Mouse (Mus musculus): ENCODE data around the gene Gbp2. TPM values are rescaled to one million over a fixed set of nuclear protein-coding genes. Genes with fewer than 3 reads are reported as not detected.
A peak's percentile ranks its signal among the peaks of the same experiment; 100 is the strongest.
"Not testable (repeated sequence)": the region's sequence is repeated elsewhere in the genome, so short reads cannot be mapped to it uniquely, and the experiment has no call there.

Gene Gbp2
- polyA plus RNA-seq, 1 experiment from 2014 or later, result 2.0 TPM

DNA sequence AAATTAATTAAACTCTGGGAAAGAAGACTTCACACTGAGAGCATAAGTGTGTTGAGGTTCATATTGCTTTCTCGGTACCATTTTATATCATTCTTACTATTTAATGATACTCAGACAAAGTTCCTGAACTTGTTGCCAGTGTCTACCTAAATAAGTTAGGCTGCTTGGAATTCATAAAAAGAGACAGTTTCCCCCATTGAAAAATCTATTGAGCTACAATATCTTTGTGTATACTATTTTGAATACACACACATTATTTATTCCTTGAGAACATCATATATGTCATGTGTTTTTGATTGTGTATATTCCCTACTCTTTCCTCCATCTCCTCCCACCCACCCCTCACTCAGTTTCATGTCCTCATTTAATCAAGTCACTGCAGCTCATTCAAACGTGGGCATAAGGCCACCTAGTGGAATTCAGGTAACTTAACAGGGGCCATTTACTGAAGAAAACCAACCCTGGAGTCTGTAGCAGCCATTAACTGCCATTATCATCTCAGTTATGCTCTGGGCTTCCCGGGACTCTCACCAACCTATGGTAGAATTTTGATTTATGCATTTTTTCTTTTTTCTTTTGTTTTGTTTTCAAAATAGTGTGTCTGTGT is 657 bp downstream of the Gbp2 start:
- 0 out of 2 replicates have a peak, but pooled peaks cover 5% of the 10 kb centered on the region for H3K4me1 ChIP-seq (replicated peaks; ENCODE audit: insufficient read depth, low read length)
- peak overlapping the region; percentile 24; the same call in 1 of the 2 replicates for H3K4me3 ChIP-seq (replicated peaks; ENCODE audit: low read depth, low read length)
- no peak for ATAC-seq (replicated peaks; ENCODE audit: low FRiP score, low read depth)
- peak; percentile 57; the same call in 1 of the 2 replicates for TF ChIP-seq CTCF (IDR thresholded peaks at IDR 0.05; ENCODE audit: low read depth)
- H3K36me3 ChIP-seq (ENCODE audit: insufficient read depth, low read length), result no peaks in the 10 kb centered on the region
- no peak overlapping the region for H3K9ac ChIP-seq (ENCODE audit: low read depth, low read length)
- H3K9me3 ChIP-seq (replicated peaks; ENCODE audit: low read length), result no peaks in the 10 kb centered on the region
- peak overlapping the region; percentile 25 for H3K27ac ChIP-seq
- DNase-seq (ENCODE audit: low spot score), result peak; percentile 50
- 46% methylated on average over 3 of the region's 3 CpGs for WGBS
- H3K4me2 ChIP-seq (ENCODE audit: low read length), result peak overlapping the region; percentile 51
- H3K27me3 ChIP-seq (ENCODE audit: insufficient read depth, low read length), result no peaks in the 10 kb centered on the region

- peak; percentile 66 for DNase-seq (ENCODE audit: low spot score)
- Histone ChIP-seq H3K4me2 (ENCODE audit: low read length) (no peak overlapping the region), H3K9ac (ENCODE audit: low read depth, low read length) (no peak overlapping the region), H3K4me1 (replicated peaks; ENCODE audit: insufficient read depth, low read length) (no peaks in the 10 kb centered on the region), H3K9me3 (replicated peaks; ENCODE audit: low read length) (no peaks in the 10 kb centered on the region), H3K4me3 (replicated peaks; ENCODE audit: low read depth, low read length) (no peak overlapping the region), H3K36me3 (ENCODE audit: insufficient read depth, low read length) (no peaks in the 10 kb centered on the region), H3K27me3 (ENCODE audit: insufficient read depth, low read length) (no peaks in the 10 kb centered on the region), H3K27ac (no peak overlapping the region)
- no peak for ATAC-seq (replicated peaks; ENCODE audit: low FRiP score, low read depth)
- TF ChIP-seq CTCF (IDR thresholded peaks at IDR 0.05; ENCODE audit: low read depth), result no peak
- WGBS, result 39% methylated on average over 8 of the region's 8 CpGs
Observed at GRCm38 (mm10) chr3:142630385-142630784, 10.0 kb downstream of the Gbp2 start.

DNA sequence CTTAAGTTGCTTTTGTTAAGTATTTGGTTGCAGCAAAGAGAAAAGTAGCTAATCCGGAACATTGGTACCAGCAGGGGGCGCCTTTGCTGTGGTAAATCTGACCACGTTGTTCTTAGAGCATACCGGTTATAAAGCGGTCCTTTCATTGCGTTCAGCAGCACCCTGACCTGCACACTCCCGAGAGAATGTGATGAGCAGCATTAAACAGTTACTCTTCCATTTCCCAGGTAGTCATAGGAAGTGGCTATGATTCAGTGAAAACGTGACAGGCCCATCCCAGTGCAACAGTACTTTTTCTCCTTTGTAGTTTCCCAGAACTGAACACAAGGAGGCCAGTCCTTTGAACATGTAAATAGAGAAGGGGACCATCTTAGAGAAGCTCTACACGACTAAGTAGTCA is 19.8 kb downstream of the Gbp2 start:
- H3K4me1 ChIP-seq (replicated peaks; ENCODE audit: insufficient read depth, low read length), result no peaks in the 10 kb centered on the region
- no peak overlapping the region; the same call in 1 of the 2 replicates for H3K4me2 ChIP-seq (ENCODE audit: low read length)
- H3K36me3 ChIP-seq (ENCODE audit: insufficient read depth, low read length), result no peaks in the 10 kb centered on the region
- no peak overlapping the region for H3K27ac ChIP-seq
- H3K4me3 ChIP-seq (replicated peaks; ENCODE audit: low read depth, low read length), result no peak overlapping the region
- no peak overlapping the region for H3K9ac ChIP-seq (ENCODE audit: low read depth, low read length)
- 8% methylated on average over 9 of the region's 9 CpGs for WGBS
- no peaks in the 10 kb centered on the region for H3K27me3 ChIP-seq (ENCODE audit: insufficient read depth, low read length)
- TF ChIP-seq CTCF (IDR thresholded peaks at IDR 0.05; ENCODE audit: low read depth), result peak; percentile 78
- no peaks in the 10 kb centered on the region for H3K9me3 ChIP-seq (replicated peaks; ENCODE audit: low read length)
- DNase-seq (ENCODE audit: low spot score) (peak; percentile 74), ATAC-seq (replicated peaks; ENCODE audit: low FRiP score, low read depth) (0 out of 2 replicates have a peak, but pooled peaks have one; percentile 43)

- H3K4me1 ChIP-seq (replicated peaks; ENCODE audit: insufficient read depth, low read length); H3K27me3 ChIP-seq (ENCODE audit: insufficient read depth, low read length); H3K27ac ChIP-seq; H3K4me2 ChIP-seq (ENCODE audit: low read length); ATAC-seq (replicated peaks; ENCODE audit: low FRiP score, low read depth); H3K4me3 ChIP-seq (replicated peaks; ENCODE audit: low read depth, low read length); H3K9ac ChIP-seq (ENCODE audit: low read depth, low read length); H3K36me3 ChIP-seq (ENCODE audit: insufficient read depth, low read length); H3K9me3 ChIP-seq (replicated peaks; ENCODE audit: low read length): not testable (repeated sequence)
- DNase-seq (ENCODE audit: low spot score), result peak; percentile 76
- 11% methylated on average over 2 of the region's 2 CpGs for WGBS
- TF ChIP-seq CTCF (IDR thresholded peaks at IDR 0.05; ENCODE audit: low read depth), result peak; percentile 80
Observed at GRCm38 (mm10) chr3:142645949-142646348, 25.5 kb downstream of the Gbp2 start.

GRCm38 (mm10) chr3:142647836-142648235 is 27.4 kb downstream of the Gbp2 start:
- 40% methylated on average over 7 of the region's 7 CpGs for WGBS
- H3K27ac ChIP-seq, result not testable (repeated sequence)

GRCm38 (mm10) chr3:142650205-142650604 is 29.8 kb downstream of the Gbp2 start:
- Histone ChIP-seq H3K9me3 (replicated peaks; ENCODE audit: low read length) (no peaks in the 10 kb centered on the region), H3K27me3 (ENCODE audit: insufficient read depth, low read length) (no peaks in the 10 kb centered on the region), H3K9ac (ENCODE audit: low read depth, low read length) (no peak overlapping the region), H3K27ac (no peak overlapping the region), H3K4me2 (ENCODE audit: low read length) (no peak overlapping the region), H3K36me3 (ENCODE audit: insufficient read depth, low read length) (no peaks in the 10 kb centered on the region), H3K4me3 (replicated peaks; ENCODE audit: low read depth, low read length) (no peak overlapping the region), H3K4me1 (replicated peaks; ENCODE audit: insufficient read depth, low read length) (no peaks in the 10 kb centered on the region)
- DNase-seq (ENCODE audit: low spot score) (no peak), ATAC-seq (replicated peaks; ENCODE audit: low FRiP score, low read depth) (no peak)
- WGBS, result 39% methylated on average over 2 of the region's 2 CpGs
- TF ChIP-seq CTCF (IDR thresholded peaks at IDR 0.05; ENCODE audit: low read depth), result no peak

More at GRCm38 (mm10) chr3:142647836-142648235, 27.4 kb downstream of the Gbp2 start:
- not testable (repeated sequence) for DNase-seq (ENCODE audit: low spot score); H3K4me1 ChIP-seq (replicated peaks; ENCODE audit: insufficient read depth, low read length); H3K36me3 ChIP-seq (ENCODE audit: insufficient read depth, low read length); H3K9ac ChIP-seq (ENCODE audit: low read depth, low read length); H3K27me3 ChIP-seq (ENCODE audit: insufficient read depth, low read length); H3K9me3 ChIP-seq (replicated peaks; ENCODE audit: low read length); H3K4me3 ChIP-seq (replicated peaks; ENCODE audit: low read depth, low read length); H3K4me2 ChIP-seq (ENCODE audit: low read length); ATAC-seq (replicated peaks; ENCODE audit: low FRiP score, low read depth)

DNA sequence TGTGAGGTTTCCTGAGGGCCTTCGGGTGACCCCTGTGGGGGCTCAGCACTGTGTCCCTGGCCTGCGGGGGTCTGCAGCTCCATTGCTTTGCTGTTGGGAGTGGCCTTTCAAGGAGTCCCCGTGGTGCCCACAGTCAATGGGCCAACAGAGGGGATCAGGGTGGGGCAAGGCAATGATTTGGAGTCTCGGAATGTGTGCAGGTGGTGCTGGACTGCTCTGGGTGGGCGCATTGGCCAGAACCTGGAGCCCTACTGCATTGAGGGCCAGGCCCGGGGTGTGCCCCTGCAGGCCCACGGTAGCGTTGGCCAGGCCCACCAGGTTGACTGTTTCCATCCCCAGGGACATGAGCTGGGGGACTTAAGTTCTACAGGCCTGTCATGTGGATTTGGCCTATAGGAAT is 44.3 kb downstream of the Gbp2 start:
- no peaks in the 10 kb centered on the region for H3K9me3 ChIP-seq (replicated peaks; ENCODE audit: low read length)
- DNase-seq (ENCODE audit: low spot score), result no peak
- no peaks in the 10 kb centered on the region for H3K4me1 ChIP-seq (replicated peaks; ENCODE audit: insufficient read depth, low read length)
- H3K27me3 ChIP-seq (ENCODE audit: insufficient read depth, low read length), result no peaks in the 10 kb centered on the region
- no peak overlapping the region for H3K4me2 ChIP-seq (ENCODE audit: low read length)
- ATAC-seq (replicated peaks; ENCODE audit: low FRiP score, low read depth), result no peak
- no peak overlapping the region for H3K4me3 ChIP-seq (replicated peaks; ENCODE audit: low read depth, low read length)
- no peak overlapping the region for H3K9ac ChIP-seq (ENCODE audit: low read depth, low read length)
- 96% methylated on average over 8 of the region's 8 CpGs for WGBS
- H3K36me3 ChIP-seq (ENCODE audit: insufficient read depth, low read length), result no peaks in the 10 kb centered on the region
- no peak for TF ChIP-seq CTCF (IDR thresholded peaks at IDR 0.05; ENCODE audit: low read depth)
- H3K27ac ChIP-seq, result no peak overlapping the region
